Mouse (Mus musculus): ENCODE results near the gene Dynlt1a. TPM values are rescaled to one million over a fixed set of nuclear protein-coding genes. Genes with fewer than 3 reads are reported as not detected.
"Not testable (repeated sequence)": the region's sequence is repeated elsewhere in the genome, so short reads cannot be mapped to it uniquely, and the experiment has no call there.

Dynlt1a gene
- total RNA-seq (2015; ENCODE audit: low replicate concordance), result 4.0 and 14.2 TPM in 2 replicates
- 3.3 and 14.1 TPM in 2 replicates for total RNA-seq (2017; ENCODE audit: low replicate concordance)

DNA sequence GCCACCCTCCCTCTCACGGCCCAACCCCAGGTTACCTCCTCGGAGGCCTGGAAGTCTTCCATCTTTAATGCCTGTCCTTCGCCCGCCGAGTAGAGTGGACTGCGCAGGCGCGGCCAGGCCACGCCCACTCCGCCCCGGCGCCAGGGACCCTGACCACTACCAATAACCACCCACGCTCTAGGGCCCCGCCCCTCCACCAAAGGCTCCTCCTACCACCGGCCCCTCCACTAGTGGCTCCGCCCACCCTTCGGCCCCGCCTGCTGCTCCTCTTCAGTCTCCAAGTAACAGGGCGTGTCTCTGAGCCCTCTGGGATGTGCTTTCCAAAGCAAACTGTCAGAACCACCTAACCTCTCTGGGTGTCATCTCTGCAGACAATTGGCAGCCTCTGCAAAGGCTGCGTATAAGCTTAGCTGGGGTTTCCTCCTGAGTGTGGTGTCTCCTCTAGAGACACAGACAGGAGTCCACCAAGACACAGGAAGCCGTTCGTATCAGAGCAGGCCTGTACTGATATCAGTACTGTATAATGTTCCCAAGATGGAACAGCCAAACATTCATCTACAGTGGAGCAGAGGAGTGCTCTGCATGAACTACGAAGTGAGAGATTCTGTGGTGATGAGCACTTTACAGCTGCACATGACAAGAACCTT lies at the start of gene Dynlt1a:
Dynlt1a (minus strand) TSS at position 162 of the 647 bp plus-strand sequence.
- peak; percentile 97 for ATAC-seq (replicated peaks; ENCODE audit: low FRiP score, poor library complexity, severe bottlenecking)

DNA sequence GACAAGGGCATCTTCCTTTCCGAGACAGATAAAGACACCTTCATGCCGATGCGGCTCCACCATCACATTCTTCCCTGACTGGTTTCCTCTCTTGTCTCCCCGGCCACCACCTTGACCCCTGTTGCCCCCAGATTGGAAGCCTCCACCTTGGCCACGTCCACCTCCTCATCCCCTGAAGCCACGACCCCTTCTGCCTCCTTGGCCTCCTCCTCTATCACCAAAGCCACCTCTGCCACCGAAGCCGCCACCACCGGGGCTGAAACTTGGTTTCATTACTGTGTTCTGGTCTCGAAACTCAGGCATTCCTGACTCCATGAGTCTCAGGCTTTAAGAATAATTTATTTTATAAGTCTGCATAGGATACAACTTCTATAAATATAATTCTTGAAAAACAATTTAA lies 38.0 kb upstream of the Dynlt1a start:
- not testable (repeated sequence) for ATAC-seq (replicated peaks; ENCODE audit: low FRiP score, poor library complexity, severe bottlenecking)

DNA sequence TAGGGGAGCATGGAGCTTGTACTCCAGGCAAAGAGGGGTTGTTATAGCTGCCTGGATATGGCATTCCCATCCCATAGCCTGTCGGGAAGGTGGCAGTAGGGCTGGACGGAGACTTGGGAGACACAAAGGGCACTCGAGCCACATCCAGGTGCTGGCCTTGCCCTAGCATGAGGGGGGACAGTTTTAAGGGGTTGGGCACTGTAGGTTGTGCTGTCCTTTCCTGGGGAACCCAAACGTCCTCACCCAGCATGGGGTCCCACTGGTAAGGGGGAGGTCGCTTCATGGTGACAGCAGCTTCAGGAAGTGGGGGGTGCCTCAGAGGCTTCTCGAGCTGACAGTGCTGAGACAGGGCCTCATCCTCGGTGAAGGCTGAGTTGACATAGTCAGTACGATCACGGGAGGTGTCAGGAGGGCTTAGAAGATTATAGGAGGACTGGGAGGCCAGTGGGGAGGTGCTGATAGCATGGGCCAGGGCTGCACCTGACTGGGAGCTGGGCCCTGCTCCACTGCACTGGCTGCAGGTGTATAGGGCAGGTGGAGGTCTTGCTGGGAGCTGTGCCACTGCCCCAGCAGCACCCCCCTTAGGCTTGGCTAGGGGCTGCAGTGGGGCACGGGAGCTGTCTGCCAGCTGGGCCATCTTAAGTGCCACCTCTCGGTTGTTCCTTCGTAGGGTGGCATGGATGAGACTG lies 25.4 kb upstream of the Dynlt1a start:
- ATAC-seq (replicated peaks; ENCODE audit: low FRiP score, poor library complexity, severe bottlenecking), result peak; percentile 39; the same call in 1 of the 2 replicates

DNA sequence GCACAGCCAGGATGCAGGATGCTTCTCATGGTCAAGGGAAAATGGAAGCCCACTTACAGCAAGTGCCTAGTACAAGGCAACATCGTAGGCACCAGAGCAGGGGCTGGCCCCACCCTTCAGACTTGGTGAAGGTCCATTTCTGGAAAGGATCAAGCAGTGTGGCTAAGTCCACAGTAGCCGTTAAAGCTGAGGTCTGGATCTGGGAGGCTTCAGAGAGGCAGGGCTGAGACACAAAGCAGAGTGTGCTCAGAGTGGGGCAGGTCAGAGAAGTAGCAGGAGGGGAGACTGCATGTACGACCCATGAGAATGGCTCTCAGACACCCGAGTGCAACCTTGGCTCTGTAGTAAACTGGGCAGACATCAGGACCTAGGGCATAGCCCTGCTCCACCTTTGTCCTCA lies 11.7 kb upstream of the Dynlt1a start:
- peak; percentile 52; the same call in 1 of the 2 replicates for ATAC-seq (replicated peaks; ENCODE audit: low FRiP score, poor library complexity, severe bottlenecking)

DNA sequence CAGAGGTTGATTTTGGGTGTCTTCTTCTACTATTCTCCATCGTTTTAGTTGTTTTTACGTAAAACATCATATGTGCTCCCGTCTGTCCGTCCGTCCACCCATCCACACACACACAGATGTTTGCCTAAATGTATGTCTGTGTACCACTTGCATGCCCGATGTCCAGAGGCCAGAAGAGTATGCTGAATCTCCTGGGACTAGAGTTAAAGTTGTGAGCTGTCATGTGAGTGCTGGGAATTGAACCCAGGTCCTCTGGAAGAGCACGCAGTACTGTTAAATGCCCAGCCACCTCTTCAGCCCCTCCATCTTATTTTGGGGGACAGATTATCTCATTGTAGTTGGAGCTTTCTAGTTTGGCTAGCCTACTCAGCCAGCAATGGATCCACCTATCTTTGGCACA lies 10.3 kb upstream of the Dynlt1a start:
- ATAC-seq (replicated peaks; ENCODE audit: low FRiP score, poor library complexity, severe bottlenecking), result not testable (repeated sequence)

DNA sequence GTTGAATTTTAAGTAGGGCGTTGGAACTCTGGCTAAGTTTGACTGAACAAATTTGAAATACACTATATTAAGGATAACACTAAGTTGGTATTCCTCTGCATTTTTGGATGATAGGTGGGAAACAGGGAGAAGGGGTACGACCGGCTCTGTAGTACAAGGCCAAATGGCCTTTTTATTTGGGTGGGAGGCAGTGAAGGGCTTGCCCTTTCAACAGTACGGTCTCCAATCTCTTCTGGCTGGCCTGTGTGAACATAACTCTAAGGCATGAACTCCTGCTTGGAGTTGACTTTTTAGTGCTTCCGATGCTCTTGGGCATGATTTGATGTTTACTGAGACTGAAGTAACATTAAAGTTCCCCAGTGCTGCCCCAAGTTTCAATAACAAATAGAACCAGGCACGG lies 8.2 kb upstream of the Dynlt1a start:
- not testable (repeated sequence) for ATAC-seq (replicated peaks; ENCODE audit: low FRiP score, poor library complexity, severe bottlenecking)

DNA sequence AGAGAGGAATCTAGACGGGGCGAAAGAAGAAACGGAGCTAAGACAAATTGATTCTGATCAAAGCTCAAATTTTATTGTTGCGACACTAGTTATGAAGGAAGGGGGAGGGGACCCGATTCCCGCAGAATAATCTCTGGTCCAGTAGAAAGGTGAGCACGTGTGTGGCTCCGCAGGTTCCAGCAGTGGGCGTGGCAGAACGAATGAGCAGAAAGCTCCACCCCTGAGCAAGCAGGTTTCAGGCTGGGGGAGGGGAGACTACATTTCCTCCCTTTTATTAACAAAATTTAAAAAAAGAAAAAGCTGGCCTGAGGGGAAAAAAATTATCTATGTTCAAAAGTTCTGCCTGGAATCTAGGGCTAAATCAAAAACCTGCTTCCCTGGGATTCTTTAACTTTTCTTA lies 7.7 kb upstream of the Dynlt1a start:
- ATAC-seq (replicated peaks; ENCODE audit: low FRiP score, poor library complexity, severe bottlenecking), result not testable (repeated sequence)

DNA sequence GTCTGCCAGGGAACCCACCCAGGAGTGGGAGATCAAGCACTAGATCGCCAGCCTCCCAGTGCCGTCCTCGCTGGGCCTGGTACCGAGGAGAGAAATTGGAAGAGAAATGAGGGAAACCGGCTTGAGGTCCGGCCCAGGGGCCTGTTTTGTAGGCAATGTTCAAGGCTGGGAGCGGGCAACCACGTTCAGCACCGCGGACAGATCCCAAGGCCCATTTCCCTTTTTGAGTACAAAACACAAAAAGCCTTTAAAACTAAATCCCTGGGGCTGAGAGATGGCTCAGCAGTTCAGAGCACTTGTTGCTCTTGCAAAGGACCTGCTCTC lies 4.4 kb upstream of the Dynlt1a start:
- not testable (repeated sequence) for ATAC-seq (replicated peaks; ENCODE audit: low FRiP score, poor library complexity, severe bottlenecking)

DNA sequence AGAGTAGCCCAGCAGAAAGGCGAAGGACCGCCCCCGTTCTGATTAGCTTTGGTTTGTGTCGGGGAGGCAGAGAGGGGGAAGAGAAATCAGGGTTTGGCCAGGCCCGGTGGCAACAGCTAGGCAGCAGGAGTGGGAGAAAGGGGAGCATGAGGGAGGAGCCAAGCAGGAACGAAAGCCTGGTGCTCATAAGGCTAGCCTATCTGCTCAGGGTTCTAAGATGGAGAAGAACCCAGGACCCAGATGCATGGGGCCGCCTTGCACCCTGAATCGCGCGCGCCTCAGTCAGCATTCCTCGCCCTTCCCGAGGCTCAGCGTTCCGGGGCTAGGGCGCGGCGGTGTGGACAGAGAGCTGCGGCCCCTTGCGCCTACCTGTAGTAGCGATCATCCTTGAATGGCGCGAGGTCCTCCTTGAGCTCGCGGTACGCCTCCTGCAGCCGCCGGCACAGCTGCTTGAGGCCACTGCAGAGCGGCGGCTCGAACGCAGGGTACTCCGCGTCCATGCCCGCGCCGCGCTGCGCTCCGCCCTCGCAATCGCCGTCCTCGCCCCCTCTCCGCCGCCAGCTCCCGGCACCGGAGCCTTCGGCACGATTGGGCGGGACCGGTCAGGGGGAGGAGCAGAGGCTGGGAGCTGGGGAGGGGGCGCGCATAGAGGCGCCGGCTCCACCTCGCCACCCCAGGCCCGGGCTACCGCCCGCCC lies 3.9 kb upstream of the Dynlt1a start:
- ATAC-seq (replicated peaks; ENCODE audit: low FRiP score, poor library complexity, severe bottlenecking), result not testable (repeated sequence)

DNA sequence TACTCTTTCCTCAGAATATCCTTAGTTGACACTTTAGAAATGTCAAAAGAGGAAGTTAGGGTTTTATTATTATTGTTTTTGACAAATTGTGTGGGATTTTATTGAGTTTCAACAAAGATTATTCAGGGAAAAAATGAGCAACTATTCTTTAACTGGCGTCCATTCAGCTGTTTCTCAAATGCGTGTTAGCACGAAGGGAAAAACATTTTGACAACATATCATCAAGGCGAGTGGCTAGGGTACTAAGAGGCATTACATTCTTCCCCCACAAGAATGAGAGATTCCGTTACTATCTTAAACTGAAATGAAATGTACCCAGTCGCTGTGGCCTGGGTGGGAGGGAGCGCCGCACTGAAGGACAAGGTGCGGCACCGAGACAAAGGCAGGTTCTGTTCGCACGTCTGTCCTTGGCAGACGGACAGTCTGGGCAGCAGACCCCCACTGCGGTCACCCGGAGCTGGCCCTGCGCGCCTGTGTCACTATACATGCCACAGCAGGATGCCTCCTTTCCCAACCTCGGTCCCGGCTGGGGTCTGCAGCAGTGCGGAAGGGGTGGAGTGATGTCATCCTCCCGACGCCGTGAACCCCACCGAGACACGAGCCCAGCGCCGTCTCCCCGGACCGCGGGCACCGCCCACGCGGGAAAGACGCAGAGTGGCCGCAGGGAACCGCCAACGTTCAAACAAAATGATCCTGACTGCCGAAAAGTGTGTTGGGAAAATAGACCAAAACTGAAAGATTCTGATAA lies 747 bp downstream of the Dynlt1a start:
- ATAC-seq (replicated peaks; ENCODE audit: low FRiP score, poor library complexity, severe bottlenecking), result peak; percentile 63

DNA sequence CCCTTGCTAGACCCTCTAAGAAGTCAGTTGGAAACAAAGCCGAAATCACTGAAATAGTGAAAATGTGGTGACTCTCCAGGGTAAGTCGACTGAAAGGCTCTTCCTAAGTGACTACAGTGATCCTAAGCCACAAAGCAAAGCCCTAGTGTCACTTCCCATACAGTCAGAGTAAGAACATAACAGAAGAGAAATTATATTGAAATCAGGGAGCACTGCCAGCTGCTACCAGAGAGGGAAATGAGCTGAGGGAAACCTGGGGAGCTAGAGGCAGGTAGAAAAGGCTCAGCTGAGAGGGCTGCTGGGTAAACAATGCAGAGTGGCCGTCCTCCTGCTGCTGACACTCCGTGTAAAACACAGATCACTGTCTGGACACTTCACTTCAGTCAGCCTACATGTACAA lies 1.6 kb downstream of the Dynlt1a start:
- ATAC-seq (replicated peaks; ENCODE audit: low FRiP score, poor library complexity, severe bottlenecking), result not testable (repeated sequence)

DNA sequence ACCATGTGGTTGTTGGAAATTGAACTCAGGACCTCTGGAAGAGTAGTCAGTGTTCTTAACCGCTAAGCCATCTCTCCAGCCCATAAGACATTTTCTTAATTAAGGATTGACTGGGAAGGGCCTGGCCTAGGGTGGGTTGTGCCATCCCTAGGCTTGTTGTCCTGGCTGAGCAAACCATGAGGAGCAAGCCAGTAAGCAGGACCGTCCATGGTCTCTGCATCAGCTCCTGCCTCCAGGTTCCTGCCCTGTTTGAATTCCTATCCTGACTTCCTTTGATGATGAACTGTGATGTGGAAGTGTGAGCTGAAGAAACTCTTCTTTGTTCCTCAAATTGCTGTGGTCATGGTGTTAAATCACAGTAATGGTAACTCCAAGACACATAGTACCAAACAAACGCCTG lies 2.8 kb downstream of the Dynlt1a start:
- ATAC-seq (replicated peaks; ENCODE audit: low FRiP score, poor library complexity, severe bottlenecking), result not testable (repeated sequence)

DNA sequence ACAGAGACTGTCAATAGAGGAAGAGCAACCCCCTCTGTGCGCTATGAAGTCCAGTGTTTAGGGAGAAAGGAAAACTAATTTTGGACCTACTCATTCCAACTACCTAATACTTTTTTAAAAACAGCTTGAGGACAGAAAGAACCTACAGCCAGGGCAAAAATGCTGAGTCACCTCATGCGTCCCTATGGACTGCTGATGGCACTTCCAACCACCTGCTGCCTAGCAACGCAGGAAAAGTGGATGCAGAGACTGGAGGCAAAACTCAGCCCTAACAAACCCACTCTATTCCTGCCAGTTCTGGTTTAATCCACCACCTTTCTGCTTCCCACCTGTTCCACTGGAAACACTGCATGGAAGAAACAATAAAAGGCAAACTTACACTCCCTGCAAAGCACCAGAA lies 4.5 kb downstream of the Dynlt1a start:
- not testable (repeated sequence) for ATAC-seq (replicated peaks; ENCODE audit: low FRiP score, poor library complexity, severe bottlenecking)

DNA sequence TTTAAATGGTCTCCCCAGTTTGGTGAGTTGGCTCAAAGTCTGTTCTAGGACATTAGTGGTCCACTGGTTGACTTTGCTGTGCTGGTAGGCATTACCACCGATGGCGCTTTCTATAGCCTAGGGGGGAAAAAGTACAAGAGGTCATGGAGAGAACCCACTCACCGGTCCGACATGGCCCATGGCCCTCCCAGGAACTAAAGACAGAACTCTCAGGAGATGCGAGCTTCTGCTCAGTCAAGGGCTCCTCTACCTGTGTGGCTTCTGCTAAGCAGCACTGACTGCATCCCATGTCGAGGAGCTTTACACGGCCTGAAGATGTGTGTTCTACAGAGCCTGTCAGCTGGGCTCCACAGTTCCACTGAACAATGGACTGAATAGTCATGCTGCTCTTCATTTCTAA lies 5.6 kb downstream of the Dynlt1a start:
- ATAC-seq (replicated peaks; ENCODE audit: low FRiP score, poor library complexity, severe bottlenecking), result not testable (repeated sequence)

DNA sequence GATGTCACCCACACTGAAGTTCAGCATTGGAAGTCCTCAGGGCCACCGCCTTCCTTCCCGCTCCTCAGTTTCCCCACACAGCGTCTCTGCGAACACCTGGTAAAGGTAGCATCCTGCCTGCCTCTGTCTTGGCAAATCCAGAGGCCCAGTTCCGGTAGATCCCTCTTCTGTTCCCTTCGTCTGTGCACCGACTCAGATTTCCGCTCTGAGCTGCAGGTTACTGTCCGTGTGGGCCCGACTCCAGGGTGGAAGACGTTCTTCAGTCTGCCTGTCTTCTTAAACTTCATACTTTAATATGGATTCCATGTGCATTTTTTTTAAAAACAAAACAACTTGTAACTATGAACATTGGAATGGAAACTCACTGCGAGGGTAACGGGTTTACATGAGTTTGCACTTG lies 10.8 kb downstream of the Dynlt1a start:
- not testable (repeated sequence) for ATAC-seq (replicated peaks; ENCODE audit: low FRiP score, poor library complexity, severe bottlenecking)

DNA sequence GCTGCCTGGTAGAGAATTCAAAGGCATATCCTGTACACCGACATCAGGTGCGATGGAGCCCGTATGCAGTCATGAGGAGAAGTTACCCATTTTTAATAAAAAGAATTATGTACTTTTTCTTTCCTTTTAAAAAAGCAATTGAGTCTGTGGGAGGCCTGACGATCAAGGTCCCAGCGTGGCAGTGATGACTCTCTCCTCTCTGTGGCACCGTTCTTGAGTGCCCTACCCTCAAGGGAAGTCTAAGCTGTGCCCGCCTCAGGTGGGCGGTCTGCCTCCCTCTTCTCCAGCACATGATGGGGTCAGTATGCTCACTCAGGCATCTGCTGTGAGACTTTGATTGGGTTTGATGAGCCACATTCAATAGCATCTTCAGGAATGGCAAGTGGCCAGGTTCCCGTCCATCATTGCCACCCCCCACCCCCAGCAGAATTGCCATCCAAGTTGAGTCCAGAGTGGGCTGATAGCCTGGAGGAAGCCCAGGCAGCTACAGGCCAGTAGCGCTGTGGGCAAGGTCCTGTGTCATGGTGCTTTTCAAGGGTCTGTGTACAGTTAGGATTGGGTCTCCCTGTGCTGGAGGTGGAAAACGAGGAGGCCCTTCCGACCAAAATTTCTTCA lies 11.5 kb downstream of the Dynlt1a start:
- ATAC-seq (replicated peaks; ENCODE audit: low FRiP score, poor library complexity, severe bottlenecking), result not testable (repeated sequence)

DNA sequence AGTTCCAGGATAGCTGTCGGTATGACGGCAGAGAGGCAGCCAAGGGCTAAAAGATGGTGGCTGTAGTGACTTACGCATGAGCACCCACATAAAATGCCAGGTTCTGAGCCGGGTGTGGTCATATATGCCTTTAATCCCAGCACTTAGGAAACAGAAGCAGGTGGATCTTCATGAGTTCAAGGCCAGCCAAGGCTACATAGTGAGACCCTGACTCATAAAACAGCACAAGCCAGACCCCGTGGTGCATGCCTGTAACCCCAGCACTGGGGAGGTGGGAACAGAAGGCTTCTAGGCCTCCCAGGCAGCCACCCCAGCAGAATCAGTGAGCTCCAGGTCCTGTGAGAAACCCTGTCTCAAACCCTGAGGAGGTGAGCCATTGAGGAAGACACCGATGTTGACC lies 12.4 kb downstream of the Dynlt1a start:
- not testable (repeated sequence) for ATAC-seq (replicated peaks; ENCODE audit: low FRiP score, poor library complexity, severe bottlenecking)

DNA sequence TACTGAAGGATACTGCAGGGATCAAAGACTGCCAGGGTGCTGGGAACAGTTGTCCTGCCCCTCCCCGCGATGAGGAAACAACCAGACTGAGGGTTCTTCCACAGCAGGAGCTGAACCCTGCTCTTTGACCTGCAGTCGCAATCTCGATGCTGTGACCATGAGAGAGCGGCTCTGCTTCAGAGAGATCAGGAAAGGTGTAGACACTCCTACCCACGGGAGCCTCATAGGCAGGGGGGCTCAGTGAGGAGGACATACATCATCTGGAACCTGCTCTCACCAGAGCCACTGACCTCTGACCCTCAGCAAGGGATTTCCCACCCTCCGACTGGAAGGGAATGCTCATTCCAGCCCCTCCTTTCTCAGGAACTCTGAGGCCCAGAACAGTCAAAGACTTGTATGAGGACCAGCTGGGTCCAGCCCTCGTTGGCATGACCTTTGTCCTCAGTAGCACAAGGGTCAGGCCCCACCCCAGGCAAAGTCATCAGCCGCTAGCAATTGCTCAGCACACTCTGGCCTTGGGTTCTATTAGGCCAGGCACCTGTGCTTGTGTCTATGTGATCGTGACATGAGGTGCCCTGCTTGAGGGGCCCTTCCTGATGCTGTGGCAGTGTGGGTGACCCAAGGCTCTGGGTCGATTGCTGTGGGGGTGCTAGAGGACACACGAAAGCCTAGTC lies 17.0 kb downstream of the Dynlt1a start:
- ATAC-seq (replicated peaks; ENCODE audit: low FRiP score, poor library complexity, severe bottlenecking), result not testable (repeated sequence)
